Mouse (Mus musculus) frontal cortex, postnatal 36 days (tissue): Measurements from ENCODE around the gene Gm26620.

Experiments used
- DNase-seq, 2 experiments: peaks; one replicate each; pipeline ENCODE4 v3.0.0; 2022; ENCODE audit warnings: low spot score in 2 of 2

Gm26620 gene

GRCm38 (mm10) chr1:170911907-170912660, 27.2 kb downstream of the Gm26620 start:
- DNase-seq: no peak

- DNase-seq: no peak
These were observed 28.2 kb downstream of the Gm26620 start, which contains the start of gene Fcrlb for GRCm38 (mm10) chr1:170912891-170913615. Gene Fcrlb, minus strand, starts transcription at chr1:170912941.

- no peak for DNase-seq
These were observed 30.8 kb downstream of the Gm26620 start for GRCm38 (mm10) chr1:170915657-170916056.

- no peak for DNase-seq
These were observed 34.4 kb downstream of the Gm26620 start for GRCm38 (mm10) chr1:170919308-170919707.

GRCm38 (mm10) chr1:170924485-170924884, 39.6 kb downstream of the Gm26620 start:
- no peak for DNase-seq

GRCm38 (mm10) chr1:170926941-170927340, 42.1 kb downstream of the Gm26620 start:
- DNase-seq: no peak

- no peak for DNase-seq
These were observed 42.5 kb downstream of the Gm26620 start, which contains the start of gene Fcrla for GRCm38 (mm10) chr1:170927378-170927777. Gene Fcrla, minus strand, starts transcription at chr1:170927583.

- no peak for DNase-seq
These were observed 43.6 kb downstream of the Gm26620 start for GRCm38 (mm10) chr1:170928467-170928866.

GRCm38 (mm10) chr1:170929245-170929644, 44.4 kb downstream of the Gm26620 start:
- no peak for DNase-seq

- no peak for DNase-seq
These were observed 47.2 kb downstream of the Gm26620 start for GRCm38 (mm10) chr1:170932043-170932442.

GRCm38 (mm10) chr1:170933386-170933920, 48.6 kb downstream of the Gm26620 start:
- DNase-seq: no peak

- no peak for DNase-seq
These were observed 49.1 kb downstream of the Gm26620 start for GRCm38 (mm10) chr1:170933940-170934339.

- no peak for DNase-seq
These were observed 49.5 kb downstream of the Gm26620 start for GRCm38 (mm10) chr1:170934383-170934782.
